Mouse (Mus musculus) urinary bladder, postnatal 10 days (tissue): ENCODE measurements around the gene Vmn2r89.
"Not testable (repeated sequence)": the region's sequence is repeated elsewhere in the genome, so short reads cannot be mapped to it uniquely, and the experiment has no call there.

Source experiments
- DNase-seq: peaks from one replicate; pipeline ENCODE4 v3.0.0; 2022; ENCODE audit warnings: low spot score

Vmn2r89 gene

DNA sequence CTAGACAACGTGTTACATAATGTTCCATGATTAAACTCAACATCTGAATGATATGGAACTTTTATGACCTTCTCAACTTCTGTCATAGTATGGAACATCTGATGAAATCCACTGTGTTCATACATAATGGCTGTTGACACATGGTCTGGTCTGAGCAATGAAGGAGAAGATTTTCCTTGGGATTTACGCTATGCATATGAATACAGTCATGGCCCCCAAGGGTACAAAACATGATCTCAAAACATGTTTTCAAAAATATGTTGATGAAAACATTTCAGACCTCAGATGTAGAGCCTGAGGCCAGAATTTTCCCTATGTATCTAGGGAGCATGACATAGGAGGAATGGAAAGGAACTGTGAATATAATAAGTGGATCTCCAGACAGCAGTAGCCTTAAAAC is at the start of gene Vmn2r89:
TSS of gene Vmn2r89 (plus strand) at position 301 of the 400 bp plus-strand sequence.
- DNase-seq = not testable (repeated sequence)

DNA sequence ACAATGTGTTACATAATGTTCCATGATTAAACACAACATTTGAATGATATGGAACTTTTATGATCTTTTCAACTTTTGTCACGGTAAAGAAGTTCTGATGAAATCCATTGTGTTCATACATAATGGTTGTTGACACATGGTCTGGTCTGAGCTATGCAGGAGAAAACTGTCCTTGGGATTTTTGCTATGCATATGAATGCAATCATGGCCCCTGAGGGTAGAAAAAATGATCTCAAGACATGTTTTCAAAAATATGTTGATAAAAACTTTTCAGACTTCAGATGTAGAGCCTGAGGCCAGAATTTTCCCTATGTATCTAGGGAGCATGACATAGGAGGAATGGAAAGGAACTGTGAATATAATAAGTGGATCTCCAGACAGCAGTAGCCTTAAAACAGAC is 41.1 kb upstream of the Vmn2r89 start, which contains the start of gene Vmn2r88:
TSS of gene Vmn2r88 (plus strand) at position 301 of the 400 bp plus-strand sequence.
- no peak for DNase-seq

DNA sequence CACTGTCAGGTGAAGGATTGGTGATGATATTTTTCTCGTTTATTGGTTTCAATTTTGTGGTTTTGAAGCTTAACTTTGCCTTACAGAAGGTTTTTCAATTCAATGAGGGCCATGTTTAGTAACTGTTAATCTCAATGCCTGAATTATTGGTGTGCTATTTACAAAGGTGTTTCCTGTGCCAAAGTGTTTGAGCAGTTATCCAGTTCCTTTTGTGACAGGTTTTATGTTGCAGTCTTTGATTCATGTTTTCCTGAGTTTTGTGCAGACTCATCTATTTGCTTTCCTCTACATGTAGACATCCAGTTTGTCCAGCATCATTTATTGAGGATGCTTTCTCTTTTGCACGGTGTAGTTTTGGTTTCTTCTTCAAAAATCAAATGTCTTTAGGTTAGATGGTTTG is 27.8 kb upstream of the Vmn2r89 start:
- no peak for DNase-seq

DNA sequence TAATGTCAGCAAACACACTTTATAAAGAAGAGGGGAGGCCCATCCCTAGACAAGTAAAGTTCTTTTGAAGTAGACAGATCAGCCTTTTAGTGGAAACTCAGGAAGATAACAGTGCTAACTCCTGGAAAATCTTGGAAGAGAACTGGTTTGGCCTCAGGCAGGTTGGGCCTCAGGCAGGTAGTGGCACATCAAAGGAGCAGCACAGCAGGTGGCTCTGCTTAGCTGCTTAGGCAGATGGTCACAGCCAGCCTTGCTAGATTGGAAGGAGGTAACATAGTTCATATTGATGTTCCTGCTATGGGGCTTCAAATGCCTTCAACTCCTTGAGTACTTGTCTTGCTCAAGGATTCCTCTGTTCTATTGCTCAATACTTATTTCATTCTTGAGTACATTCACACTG is 21.5 kb upstream of the Vmn2r89 start:
- not testable (repeated sequence) for DNase-seq

DNA sequence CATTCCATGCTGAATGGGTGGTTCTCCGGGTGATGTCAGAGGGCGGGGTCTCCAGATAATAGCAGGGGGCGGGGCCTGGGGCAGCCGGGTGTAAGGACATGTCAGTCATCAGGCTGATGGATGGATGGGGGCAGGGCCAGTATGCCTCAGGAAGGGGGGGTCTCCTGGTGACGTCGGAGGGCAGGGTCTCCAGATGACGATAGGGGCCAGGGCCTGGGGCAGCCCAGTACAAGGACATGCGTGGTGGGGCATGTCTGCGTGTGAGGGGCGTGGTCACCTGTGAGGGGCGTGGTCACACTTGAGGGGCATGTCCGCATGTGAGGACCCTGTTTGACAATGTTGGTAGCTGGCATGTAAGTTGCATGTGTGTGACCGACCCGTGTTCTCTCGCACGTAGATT is 17.1 kb upstream of the Vmn2r89 start:
- no peak for DNase-seq

DNA sequence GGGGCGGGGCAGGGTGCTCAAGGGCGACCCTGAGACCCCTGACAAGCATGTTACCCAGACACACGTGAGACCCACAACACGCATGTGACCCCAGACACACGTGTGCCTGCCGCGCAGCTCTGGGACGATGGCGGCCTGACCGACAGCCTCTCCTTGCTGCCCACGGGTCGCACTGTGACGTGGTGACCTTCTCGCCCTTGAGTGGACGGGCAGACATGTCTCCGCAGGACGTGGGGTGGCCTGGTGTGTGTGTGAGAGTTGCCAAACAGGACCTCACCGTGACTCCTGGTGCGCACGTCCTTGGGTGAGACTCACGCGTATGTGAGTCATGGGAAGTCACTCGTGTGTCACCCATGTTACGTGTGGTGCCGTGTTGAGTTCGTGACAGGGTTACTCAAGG is 16.6 kb upstream of the Vmn2r89 start:
- no peak for DNase-seq

DNA sequence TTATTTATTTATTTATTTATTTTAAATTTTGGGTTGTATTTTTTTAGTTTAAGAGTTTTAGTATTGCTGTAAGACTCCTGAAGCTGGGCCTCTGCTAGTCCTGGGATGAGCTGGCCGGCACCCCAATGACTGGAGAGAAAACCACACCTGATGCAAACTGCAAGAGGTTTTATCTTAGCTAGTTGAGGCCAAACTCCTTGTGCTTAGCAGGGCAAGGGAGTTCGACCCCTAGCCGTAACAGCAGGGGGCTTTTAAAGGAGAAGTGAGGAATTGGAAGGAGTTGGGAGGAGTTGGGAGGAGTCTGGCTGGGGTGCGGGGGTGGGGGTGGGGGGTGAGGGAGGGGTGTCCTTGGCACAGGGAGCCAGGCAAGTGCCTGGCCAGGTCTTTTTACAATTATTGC is 12.7 kb upstream of the Vmn2r89 start:
- DNase-seq = no peak

DNA sequence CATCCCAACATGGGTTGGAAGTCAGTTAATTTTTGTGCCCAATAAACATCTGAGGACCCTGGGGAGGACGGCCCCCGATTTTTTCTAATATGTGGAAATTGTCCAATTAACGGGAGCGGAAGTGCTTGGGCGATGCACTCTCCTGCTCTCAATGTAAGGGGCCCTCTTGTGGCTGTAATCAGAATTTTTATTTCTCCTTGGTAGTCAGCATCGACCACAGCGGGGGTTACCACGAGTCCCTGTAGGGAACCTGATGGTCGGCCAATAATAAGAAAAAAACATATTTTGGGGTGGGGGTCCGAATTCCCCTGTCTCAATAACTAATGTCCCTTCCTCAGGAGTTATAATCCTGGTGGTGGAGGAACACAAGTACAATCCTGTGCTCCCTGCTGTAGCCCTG is 28.6 kb downstream of the Vmn2r89 start:
- not testable (repeated sequence) for DNase-seq

DNA sequence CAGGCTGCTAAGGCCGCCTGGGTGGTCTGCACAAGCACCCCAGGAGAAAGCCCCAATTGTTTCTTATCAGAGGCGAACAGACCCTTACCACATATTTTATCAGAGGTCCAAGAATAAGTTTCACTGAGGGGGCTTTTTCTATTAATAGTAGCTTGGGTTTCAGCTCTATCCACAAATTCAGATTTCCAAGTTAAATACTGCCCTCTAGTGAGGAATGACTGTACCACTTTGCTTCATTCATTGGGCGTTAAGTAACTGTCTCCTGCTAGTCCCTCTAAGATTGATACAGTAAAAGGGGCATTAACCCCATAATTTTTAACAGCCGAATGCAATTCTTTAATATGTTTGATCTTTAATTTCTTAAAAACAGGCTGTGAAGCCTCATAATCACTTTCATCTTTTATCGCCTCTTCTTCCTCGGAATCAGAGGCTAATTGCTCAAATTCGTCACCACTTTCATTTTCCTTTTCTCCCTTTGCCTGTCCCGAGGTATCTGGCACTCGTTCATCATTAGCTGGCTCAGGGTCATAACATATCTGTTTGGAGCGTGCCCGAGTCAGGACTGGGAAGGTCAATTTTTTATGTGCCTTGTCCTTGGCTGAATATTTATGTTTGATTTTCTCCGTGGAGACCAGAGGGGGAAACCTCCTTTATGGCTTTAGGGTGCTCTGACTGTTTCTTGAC is 29.8 kb downstream of the Vmn2r89 start:
- not testable (repeated sequence) for DNase-seq

DNA sequence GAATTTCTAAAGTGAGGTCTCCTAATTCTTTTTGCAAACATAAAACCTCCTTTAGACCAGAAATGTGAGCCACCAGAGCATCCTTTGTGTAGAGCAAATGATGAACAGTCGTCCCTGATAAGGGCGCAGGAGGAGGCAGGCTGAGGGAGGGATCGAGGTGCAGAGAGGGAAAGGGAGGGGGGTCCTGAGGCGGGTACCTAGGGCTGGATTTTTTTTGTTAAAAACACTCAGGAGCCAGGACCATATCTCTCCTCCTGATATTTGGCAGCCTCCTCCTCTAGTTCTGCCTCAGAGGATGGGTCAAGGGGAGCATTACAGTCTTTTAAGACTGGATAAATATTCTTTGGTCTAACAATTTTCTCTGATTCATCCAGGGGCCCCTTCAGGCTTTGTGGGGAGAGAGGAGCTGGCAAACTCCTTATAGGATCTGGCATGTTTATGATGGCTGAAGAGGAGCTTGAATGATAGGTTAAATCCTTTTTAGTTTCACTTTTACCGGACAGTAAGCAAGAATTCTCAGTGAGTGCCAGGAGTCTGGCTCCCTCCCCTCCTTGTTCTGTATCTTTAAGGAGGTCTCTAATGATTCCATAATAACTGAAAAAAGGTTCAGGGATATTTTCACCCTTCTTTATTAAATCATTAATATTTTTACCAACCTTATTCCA is 30.5 kb downstream of the Vmn2r89 start:
- DNase-seq = no peak

DNA sequence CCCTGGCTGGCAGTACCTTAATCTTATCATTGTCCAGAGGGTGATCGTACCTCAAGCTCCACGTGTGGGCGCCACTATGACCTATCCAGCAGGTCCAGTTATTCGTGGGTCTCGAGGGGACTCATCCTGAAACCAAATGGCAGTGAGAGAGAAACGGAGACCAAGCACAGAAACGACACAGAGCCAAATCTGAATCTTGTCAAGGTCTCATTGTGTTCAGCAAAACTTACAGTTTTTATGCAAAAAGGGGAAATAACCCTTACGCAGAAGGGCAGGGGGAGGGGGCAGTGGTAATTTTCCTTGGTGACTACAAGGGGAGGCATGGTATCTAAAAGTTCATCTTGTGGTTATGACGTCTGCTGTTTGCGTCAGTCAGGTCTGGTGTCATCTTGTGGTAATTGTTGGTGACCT is 31.3 kb downstream of the Vmn2r89 start:
- not testable (repeated sequence) for DNase-seq

DNA sequence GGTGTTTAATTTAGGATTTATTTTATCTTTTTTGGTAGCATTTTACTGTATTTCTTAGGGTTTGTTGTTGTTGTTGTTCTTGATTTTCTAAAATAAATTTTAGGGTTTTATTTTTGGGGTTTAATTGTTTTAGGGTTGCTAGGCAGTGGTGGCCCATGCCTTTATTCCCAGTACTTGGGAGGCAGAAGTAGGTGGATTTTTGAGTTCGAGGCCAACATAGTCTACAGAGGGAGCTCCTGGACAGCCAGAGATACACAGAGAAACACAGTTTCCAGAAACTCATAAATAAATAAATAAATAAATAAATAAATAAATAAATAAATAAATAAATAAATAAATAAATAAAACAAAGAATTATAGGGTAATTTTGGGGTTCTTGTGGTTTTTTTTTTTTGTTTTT is 32.0 kb downstream of the Vmn2r89 start:
- no peak for DNase-seq

DNA sequence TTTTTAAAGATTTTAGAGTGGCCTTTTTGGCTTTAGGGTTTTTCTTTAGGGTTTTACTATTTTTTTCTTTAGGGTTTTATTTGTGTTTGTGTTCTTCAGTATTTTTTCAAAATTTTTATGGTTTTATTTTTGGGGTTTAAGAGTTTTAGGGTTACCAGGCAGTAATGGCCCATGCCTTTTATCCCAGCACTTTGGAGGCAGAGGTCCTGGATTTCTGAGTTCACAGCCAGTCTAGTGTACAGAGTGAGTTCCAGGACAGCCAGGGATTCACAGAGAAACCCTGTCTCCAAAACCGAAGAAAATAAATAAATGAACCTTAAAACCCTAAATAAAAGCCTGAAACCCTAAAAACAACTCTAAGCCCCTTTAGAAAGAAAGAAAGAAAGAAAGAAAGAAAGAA is 34.5 kb downstream of the Vmn2r89 start:
- DNase-seq = no peak

DNA sequence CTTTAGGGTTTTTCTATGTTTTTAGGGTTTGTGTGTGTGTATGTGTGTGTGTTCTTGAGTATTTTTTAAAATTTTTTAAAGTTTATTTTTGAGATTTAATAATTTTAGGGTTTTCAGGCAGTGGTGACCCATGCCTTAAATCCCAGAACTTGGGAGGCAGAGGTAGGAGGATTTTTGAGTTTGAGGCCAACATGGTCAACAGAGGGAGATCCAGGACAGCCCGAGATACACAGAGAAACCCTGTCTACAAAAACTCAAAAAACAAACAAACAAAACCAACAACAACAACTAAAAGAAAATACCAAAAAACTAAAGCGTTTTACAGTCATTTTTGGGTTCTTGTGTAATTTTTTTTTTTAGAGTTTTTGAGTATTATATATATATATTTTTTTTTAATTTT is 44.1 kb downstream of the Vmn2r89 start:
- DNase-seq = no peak

DNA sequence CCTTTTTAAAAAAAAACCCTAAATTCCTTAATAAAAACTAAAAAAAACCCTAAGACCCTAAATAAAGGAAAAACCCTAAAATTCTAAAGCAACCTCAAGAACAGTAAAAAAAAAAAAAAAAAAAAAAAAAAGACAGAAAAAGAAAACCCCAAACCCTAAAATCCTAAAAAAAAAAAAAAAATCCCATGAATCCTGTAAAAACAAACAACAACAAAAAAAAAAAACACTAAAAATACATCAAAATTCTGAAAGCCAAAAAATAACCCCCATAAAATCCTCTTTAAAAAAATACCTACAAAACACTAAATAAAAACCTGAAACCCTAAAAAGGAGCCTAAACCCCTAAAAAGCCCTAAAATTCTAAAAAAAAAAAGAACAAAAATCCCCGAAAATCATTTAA is 45.3 kb downstream of the Vmn2r89 start:
- DNase-seq = no peak

DNA sequence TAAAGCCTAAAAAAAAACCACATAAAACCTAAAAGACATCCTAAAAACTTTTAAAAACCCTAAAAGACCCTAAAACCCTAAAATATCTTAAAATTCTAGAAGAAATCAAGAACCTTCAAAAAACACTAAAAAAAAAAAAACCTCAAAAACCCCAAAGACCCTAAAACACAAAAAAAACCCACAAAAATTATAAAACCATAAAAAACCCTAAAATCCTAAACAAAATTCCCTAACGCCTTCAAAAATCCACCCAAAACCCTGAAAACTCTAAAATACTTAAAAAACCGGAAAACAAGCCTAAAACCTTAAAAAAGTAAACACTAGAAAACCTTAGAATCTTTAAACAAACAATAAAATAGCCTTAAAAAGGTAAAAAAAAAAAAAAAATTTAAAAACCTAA is 46.3 kb downstream of the Vmn2r89 start:
- DNase-seq = no peak

DNA sequence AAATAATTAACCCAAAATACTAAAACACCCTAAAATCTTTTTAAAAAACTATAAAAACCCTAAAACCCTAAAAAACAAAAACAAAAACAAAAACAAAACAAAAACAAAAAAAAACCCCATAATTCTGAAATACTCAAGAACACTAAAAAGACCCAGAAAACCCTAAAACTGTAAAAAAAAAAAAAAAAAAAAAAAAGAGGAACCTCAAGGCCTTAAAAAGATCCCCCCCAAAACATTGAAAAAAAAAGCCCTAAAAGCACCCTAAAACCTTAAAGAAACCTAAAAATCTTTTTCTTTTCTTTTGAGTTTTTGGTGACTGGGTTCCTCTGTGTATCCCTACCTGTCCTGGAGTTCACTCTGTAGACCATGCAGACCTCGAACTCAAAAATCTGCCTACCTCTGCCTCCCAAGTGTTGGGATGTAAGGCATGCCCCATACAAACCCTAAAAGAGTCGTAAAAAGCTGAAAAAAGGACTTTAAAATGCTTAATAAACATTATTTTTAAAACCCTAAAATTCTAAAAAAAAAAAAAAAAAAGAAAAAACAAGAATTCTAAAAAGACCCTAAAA is 48.1 kb downstream of the Vmn2r89 start:
- no peak for DNase-seq

DNA sequence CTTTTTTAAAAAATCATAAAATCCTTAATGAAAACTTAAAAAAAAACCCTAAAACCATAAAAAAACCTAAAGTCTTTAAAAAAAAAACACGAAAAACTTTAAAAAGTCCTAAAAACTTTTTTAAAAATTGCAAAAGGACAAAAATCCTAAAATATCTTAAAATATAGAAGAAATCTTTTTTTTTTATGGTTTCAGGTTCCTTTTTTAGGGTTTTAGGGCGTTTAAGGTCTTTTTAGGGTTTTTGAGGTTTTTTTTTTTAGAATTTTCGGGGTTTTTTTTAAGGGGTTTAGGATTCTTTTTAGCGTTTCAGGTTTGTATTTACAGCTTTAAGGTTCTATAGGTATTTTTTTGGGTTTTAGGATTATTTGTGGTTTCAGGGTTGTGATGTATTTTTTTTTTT is 48.8 kb downstream of the Vmn2r89 start:
- no peak for DNase-seq

DNA sequence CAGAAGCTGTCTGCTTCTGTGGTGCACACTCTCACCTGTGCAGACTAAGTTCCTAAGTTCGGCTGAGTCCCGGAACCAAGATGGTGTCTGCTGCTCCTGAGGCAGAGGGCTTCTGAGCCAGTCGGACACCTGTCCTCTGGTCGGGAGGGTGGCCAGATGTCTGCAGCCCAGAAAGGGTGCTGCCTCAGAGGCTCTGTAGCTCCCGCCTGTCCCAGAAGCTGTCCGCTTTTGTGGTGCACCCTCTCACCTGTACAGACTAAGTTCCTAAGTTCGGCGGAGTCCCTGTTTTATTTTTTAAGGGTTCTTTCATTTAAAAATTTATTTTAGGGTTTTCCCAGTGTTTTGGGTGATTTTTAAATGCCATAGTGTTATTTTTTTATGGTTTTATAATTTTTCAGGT is 55.8 kb downstream of the Vmn2r89 start:
- no peak for DNase-seq
